Mouse (Mus musculus): ENCODE results near the gene Acsm2. TPM values are rescaled to one million over a fixed set of nuclear protein-coding genes. Genes with fewer than 3 reads are reported as not detected.

The Acsm2 gene
- polyA plus RNA-seq, 1 experiment from 2014 or later, result not detected

DNA sequence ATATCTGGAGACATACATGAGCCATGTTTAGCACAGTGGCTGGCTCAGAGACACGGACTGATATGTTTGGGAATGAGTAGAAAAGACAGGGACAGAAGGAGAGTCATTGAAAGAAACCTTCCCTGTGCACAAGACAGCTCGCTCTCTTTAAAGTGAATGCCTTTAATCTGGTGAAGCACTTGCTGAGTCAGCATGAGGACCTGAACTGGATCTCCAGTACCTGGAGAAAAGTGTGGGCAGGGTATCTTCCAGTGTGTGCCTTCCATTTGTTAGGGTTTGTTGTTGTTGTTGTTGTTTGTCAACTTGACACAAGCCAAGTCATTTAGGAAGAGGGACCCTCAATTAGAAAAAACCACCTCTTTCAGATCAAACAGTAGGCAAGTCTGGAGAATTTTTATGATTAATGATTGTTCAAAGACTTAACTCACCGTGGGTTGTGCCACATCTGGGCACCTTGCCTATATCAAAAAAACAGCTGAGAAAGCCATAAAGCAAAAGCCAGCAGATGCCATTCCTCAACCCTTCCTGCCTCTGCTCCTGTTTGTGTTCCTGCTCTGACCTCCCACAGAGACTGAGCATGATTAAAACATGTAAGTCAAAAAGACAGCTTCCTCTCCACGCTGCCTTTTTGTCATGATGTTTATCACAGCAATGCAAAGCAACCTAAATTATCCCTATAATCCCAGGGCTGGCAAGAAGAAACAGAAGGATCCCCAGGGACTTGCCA is 64.2 kb downstream of the Acsm2 start:
- ATAC-seq (ENCODE audit: insufficient number of reproducible peaks, insufficient read depth, low FRiP score, low TSS enrichment), result no peak
- H3K4me3 ChIP-seq, result no peak overlapping the region
- H3K27ac ChIP-seq, result no peak overlapping the region
- no peaks in the 10 kb centered on the region for H3K9me3 ChIP-seq
- no peaks in the 10 kb centered on the region for H3K36me3 ChIP-seq
- H3K9ac ChIP-seq, result no peak overlapping the region
- no peak overlapping the region for H3K4me2 ChIP-seq (replicated peaks)
- WGBS, result 61% methylated on average over 4 of the region's 4 CpGs
- no peaks in the 10 kb centered on the region for H3K27me3 ChIP-seq
- no peaks in the 10 kb centered on the region for H3K4me1 ChIP-seq

DNA sequence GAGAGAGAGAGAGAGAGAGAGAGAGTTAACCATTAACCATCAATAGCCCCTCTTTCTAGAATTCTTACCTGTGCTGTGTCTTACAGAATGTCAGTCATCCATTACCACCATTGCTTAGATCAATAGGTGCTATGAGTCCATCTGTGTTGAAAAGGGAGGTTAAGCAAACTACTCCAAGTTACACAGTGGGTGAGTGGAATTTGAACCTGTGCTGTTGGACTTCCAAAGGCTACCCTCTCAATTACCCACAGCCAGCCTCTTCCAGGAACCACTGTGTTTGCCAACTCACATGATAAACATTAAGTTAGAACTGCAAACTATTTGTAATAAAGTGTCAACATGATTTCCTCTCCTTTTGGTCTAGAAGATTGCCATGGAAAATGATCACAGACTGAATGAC is 66.0 kb downstream of the Acsm2 start:
- no peaks in the 10 kb centered on the region for H3K9me3 ChIP-seq
- H3K4me1 ChIP-seq, result no peaks in the 10 kb centered on the region
- H3K4me3 ChIP-seq, result no peak overlapping the region
- H3K9ac ChIP-seq, result no peak overlapping the region
- H3K36me3 ChIP-seq, result no peaks in the 10 kb centered on the region
- H3K27me3 ChIP-seq, result no peaks in the 10 kb centered on the region
- no peak for ATAC-seq (ENCODE audit: insufficient number of reproducible peaks, insufficient read depth, low FRiP score, low TSS enrichment)
- H3K4me2 ChIP-seq (replicated peaks), result no peak overlapping the region
- no peak overlapping the region for H3K27ac ChIP-seq

DNA sequence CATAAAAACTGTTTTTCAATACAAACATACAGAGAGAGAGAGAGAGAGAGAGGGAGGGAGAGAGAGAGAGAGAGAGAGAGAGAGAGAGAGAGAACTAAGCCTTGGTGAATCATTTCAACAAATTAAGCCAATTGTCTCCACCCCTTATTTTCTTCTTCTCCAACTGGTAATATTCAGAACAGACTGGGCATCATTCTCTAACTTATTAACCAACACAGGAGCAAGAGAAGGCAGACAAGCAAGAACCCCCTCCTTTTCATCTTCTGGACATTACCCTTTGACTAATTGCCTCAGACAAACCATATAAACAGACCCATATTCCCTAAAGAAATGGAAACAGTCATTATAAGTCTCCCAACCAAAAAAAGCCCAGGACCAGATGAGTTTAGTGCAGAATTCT is 84.6 kb downstream of the Acsm2 start:
- Histone ChIP-seq H3K4me3 (no peak overlapping the region), H3K4me2 (replicated peaks) (no peak overlapping the region), H3K36me3 (no peaks in the 10 kb centered on the region), H3K9ac (no peak overlapping the region), H3K4me1 (no peaks in the 10 kb centered on the region), H3K9me3 (no peaks in the 10 kb centered on the region), H3K27me3 (no peaks in the 10 kb centered on the region), H3K27ac (no peak overlapping the region)
- ATAC-seq (ENCODE audit: insufficient number of reproducible peaks, insufficient read depth, low FRiP score, low TSS enrichment), result no peak

DNA sequence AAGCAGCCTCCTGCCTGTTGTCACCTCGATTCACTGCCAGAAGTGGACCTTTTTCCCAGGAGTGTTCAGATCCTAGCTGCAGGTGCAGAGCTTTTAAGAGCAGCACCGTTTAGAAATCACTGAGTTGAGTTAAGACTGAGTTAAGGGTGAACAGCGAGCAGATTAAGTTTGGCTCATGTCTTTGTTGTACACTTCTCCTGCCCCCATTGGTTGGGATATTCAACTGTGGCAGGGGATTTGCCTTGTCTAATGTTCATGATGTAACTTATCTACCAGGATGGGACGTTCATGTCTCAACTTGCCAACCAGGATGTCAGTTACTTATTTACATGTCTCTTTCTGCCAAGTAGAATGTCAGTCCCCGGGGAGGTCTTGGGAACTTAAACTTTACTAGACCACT is 88.2 kb downstream of the Acsm2 start:
- Histone ChIP-seq H3K36me3 (no peaks in the 10 kb centered on the region), H3K4me2 (replicated peaks) (no peak overlapping the region), H3K27me3 (no peaks in the 10 kb centered on the region), H3K27ac (no peak overlapping the region), H3K9me3 (no peaks in the 10 kb centered on the region), H3K4me3 (no peak overlapping the region), H3K4me1 (no peaks in the 10 kb centered on the region), H3K9ac (no peak overlapping the region)
- ATAC-seq (ENCODE audit: insufficient number of reproducible peaks, insufficient read depth, low FRiP score, low TSS enrichment), result no peak
- WGBS, result 70% methylated on average over 5 of the region's 5 CpGs

Other genes with a start within 250 kb of the Acsm2 start
- gene Gp2, start 95.1 kb upstream of the Acsm2 start, polyA plus RNA-seq (2016; fragmentation: Nextera tagmentation; extraction: Ambion mirVana), result not detected in 2 replicates
- gene Umod, start 75.1 kb upstream of the Acsm2 start, polyA plus RNA-seq (2016; fragmentation: Nextera tagmentation; extraction: Ambion mirVana), result not detected in 2 replicates
- not detected in 2 replicates for gene Acsm5, start 34.9 kb upstream of the Acsm2 start, polyA plus RNA-seq (2016; fragmentation: Nextera tagmentation; extraction: Ambion mirVana)
- not detected in 2 replicates for gene Pdilt, start 30.9 kb upstream of the Acsm2 start, polyA plus RNA-seq (2016; fragmentation: Nextera tagmentation; extraction: Ambion mirVana)
- gene Acsm1, start 52.7 kb downstream of the Acsm2 start, polyA plus RNA-seq (2016; fragmentation: Nextera tagmentation; extraction: Ambion mirVana), result not detected in 2 replicates
- gene Acsm4, start 135.7 kb downstream of the Acsm2 start, polyA plus RNA-seq (2016; fragmentation: Nextera tagmentation; extraction: Ambion mirVana), result 3.9 and 5.3 TPM in 2 replicates
- gene Thumpd1, start 166.5 kb downstream of the Acsm2 start, polyA plus RNA-seq (2016; fragmentation: Nextera tagmentation; extraction: Ambion mirVana), result 87.5 and 93.7 TPM in 2 replicates
- 0.05 and 0.25 TPM in 2 replicates for gene Acsm3, start 206.6 kb downstream of the Acsm2 start, polyA plus RNA-seq (2016; fragmentation: Nextera tagmentation; extraction: Ambion mirVana)
- 28.3 and 33.0 TPM in 2 replicates for gene Rexo5, start 239.7 kb downstream of the Acsm2 start, polyA plus RNA-seq (2016; fragmentation: Nextera tagmentation; extraction: Ambion mirVana)
- gene Eri2, start 239.7 kb downstream of the Acsm2 start, polyA plus RNA-seq (2016; fragmentation: Nextera tagmentation; extraction: Ambion mirVana), result 30.2 and 30.7 TPM in 2 replicates